Mouse (Mus musculus) E14TG2a.4 (cell line): ENCODE measurements at regions not wholly inside any gene's neighbourhood (a gene's known extent, or its start where the extent isn't known, plus 50 kb on each side); places are given as distances from the start of the nearest gene placed in this dataset.

Experiments
- CTCF ChIP-seq: conservative IDR thresholded peaks from 2 replicates; pipeline ENCODE4 v1.5.1; 2014; ENCODE audit warnings: low read length
- NANOG ChIP-seq: IDR thresholded peaks from 2 replicates; pipeline ENCODE4 v1.6.1; 2014; ENCODE audit warnings: borderline replicate concordance, low read length, mixed read lengths
- POU5F1 ChIP-seq: IDR thresholded peaks from 2 replicates; pipeline ENCODE4 v1.6.1; 2014; ENCODE audit warnings: low read length, borderline replicate concordance

GRCm38 (mm10) chr1:141154572-141154971, 908.6 kb downstream of the Kcnt2 start:
- TF ChIP-seq CTCF = no peak
- TF ChIP-seq NANOG = no peak
- no peak for TF ChIP-seq POU5F1
